Mouse (Mus musculus) frontal cortex, postnatal 36 days (tissue): Measurements from ENCODE around the gene Zbtb9.

ENCODE experiments used
- DNase-seq, 2 experiments: peaks; one replicate each; pipeline ENCODE4 v3.0.0; 2022; ENCODE audit warnings: low spot score in 2 of 2

Zbtb9 gene

GRCm38 (mm10) chr17:27040304-27041045 is 67.5 kb downstream of the Zbtb9 start:
- DNase-seq, result no peak

GRCm38 (mm10) chr17:27041046-27041786 is 68.2 kb downstream of the Zbtb9 start:
- no peak for DNase-seq

- no peak for DNase-seq
Observed at GRCm38 (mm10) chr17:27041787-27042055, 68.8 kb downstream of the Zbtb9 start.

GRCm38 (mm10) chr17:27042840-27043239 is 69.9 kb downstream of the Zbtb9 start:
- no peak for DNase-seq

GRCm38 (mm10) chr17:27045164-27045563 is 72.2 kb downstream of the Zbtb9 start:
- no peak for DNase-seq

GRCm38 (mm10) chr17:27047762-27048444 is 74.9 kb downstream of the Zbtb9 start:
- DNase-seq, result no peak

- no peak for DNase-seq
Observed at GRCm38 (mm10) chr17:27048445-27049239, 75.7 kb downstream of the Zbtb9 start.

GRCm38 (mm10) chr17:27050853-27051252 is 77.9 kb downstream of the Zbtb9 start:
- no peak for DNase-seq

GRCm38 (mm10) chr17:27051514-27051913 is 78.5 kb downstream of the Zbtb9 start:
- DNase-seq, result no peak

- DNase-seq, result no peak
Observed at GRCm38 (mm10) chr17:27056170-27056569, 83.2 kb downstream of the Zbtb9 start.

- DNase-seq, result no peak
Observed at GRCm38 (mm10) chr17:27056812-27057516, 84.0 kb downstream of the Zbtb9 start, which contains the start of gene Itpr3. Itpr3 (plus strand) TSS chr17:27057304.

- no peak for DNase-seq
Observed at GRCm38 (mm10) chr17:27057517-27058055, 84.6 kb downstream of the Zbtb9 start.
